Mouse (Mus musculus) kidney, embryonic 14.5 days (tissue): ENCODE results near the gene Ercc6. TPM values are rescaled to one million over a fixed set of nuclear protein-coding genes. Genes with fewer than 3 reads are reported as not detected.

Source experiments
- ATAC-seq: fragments of 200-750 bp; cut with Nextera tagmentation; 2 replicates; pipeline ENCODE4 v1.8.0; 2017; ENCODE audit warnings: moderate number of reproducible peaks, mild to moderate bottlenecking, moderate TSS enrichment, moderate library complexity; ENCODE audit not compliant: low FRiP score, low TSS enrichment
- H3K27ac ChIP-seq: fragments of 300-500 bp; sonication (generic); 2 replicates; pipeline ENCODE4 v1.5.1; 2014; ENCODE audit warnings: low read depth, mild to moderate bottlenecking, low read length, moderate library complexity, mixed read lengths
- H3K27me3 ChIP-seq: fragments of 300-500 bp; sonication (generic); 2 replicates; pipeline ENCODE4 v1.6.1; 2014; ENCODE audit warnings: mild to moderate bottlenecking, low read length; ENCODE audit not compliant: control insufficient read depth, insufficient read depth
- H3K36me3 ChIP-seq: fragments of 300-500 bp; sonication (generic); 2 replicates; pipeline ENCODE4 v1.6.1; 2014; ENCODE audit warnings: low read length, mixed read lengths; ENCODE audit not compliant: control insufficient read depth, insufficient read depth
- H3K4me1 ChIP-seq: fragments of 300-500 bp; sonication (generic); 2 replicates; pipeline ENCODE4 v1.6.1; 2014; ENCODE audit warnings: low read length, mixed read lengths; ENCODE audit not compliant: control insufficient read depth, insufficient read depth
- H3K4me2 ChIP-seq: fragments of 300-500 bp; sonication (generic); replicated peaks from 2 replicates; pipeline ENCODE4 v1.6.1; 2014; ENCODE audit warnings: low read depth, mild to moderate bottlenecking, low read length
- H3K4me3 ChIP-seq: fragments of 300-500 bp; sonication (generic); 2 replicates; pipeline ENCODE4 v1.5.1; 2014; ENCODE audit warnings: mild to moderate bottlenecking, low read length
- H3K9ac ChIP-seq: fragments of 300-500 bp; sonication (generic); 2 replicates; pipeline ENCODE4 v1.6.1; 2014; ENCODE audit warnings: low read depth, mild to moderate bottlenecking, low read length, moderate library complexity
- H3K9me3 ChIP-seq: fragments of 300-500 bp; sonication (generic); 2 replicates; pipeline ENCODE4 v1.6.1; 2016; ENCODE audit warnings: low read length; ENCODE audit not compliant: control insufficient read depth
- WGBS: fragments of 180-500 bp; shearing (Covaris S2); extraction: QIAGEN DNeasy Blood & Tissue Kit; methylation state at CpG from one replicate; pipeline ENCODE4 v1.1.7; 2014; 5-methylcytosine and 5-hydroxymethylcytosine counted together
- polyA plus RNA-seq: library from polyadenylated mRNA; unstranded; fragments of >200 nt; fragmentation: Nextera tagmentation; extraction: Ambion mirVana; gene quantifications from 2 replicates; pipeline ENCODE4 v1.2.1, GENCODE M21; 2014

Ercc6 gene
- polyA plus RNA-seq, 1 experiment from 2014 or later: 23.6 TPM

DNA sequence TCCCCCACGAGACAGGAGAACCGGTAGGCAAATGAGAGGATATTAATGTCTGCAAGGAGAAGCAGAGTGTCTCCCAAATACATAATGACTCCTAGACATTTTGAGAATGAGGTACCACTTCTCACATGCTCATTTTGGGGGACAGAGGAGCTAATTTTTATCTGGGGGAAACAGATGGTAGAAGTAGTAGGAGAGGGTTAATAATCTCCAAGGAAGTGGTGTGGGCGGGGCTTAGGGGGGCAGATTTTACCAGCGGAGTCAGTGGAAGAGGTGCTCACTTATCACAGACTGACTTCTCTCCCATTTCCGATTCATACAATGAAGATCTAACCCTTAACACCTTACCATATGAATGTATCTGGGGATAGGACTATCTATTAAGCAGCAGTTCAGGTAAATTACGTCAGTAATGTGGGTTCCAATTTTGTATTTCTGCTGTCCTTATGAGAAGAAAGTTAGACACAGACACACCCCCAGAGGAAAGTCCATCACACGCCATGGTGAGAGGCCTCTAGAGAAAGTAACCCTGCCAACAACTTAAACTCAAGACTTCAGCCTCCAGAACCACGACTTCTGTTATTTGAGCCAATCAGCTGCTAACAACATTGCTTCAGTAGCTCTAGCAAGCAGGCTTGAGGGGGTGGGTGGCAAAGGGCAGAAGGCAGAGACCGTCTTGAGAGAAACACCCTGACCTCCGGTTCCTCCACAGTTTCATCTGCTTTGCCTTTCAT, 5.1 kb upstream of the Ercc6 start:
- WGBS: 63% methylated on average over 10 of the region's 10 CpGs
- Histone ChIP-seq H3K36me3 (no peaks in the 10 kb centered on the region), H3K9me3 (no peaks in the 10 kb centered on the region), H3K4me1 (peaks cover 3% of the 10 kb centered on the region), H3K27me3 (no peaks in the 10 kb centered on the region), H3K27ac (no peak overlapping the region), H3K9ac (no peak overlapping the region), H3K4me2 (no peak overlapping the region), H3K4me3 (no peak overlapping the region)
- ATAC-seq: no peak

DNA sequence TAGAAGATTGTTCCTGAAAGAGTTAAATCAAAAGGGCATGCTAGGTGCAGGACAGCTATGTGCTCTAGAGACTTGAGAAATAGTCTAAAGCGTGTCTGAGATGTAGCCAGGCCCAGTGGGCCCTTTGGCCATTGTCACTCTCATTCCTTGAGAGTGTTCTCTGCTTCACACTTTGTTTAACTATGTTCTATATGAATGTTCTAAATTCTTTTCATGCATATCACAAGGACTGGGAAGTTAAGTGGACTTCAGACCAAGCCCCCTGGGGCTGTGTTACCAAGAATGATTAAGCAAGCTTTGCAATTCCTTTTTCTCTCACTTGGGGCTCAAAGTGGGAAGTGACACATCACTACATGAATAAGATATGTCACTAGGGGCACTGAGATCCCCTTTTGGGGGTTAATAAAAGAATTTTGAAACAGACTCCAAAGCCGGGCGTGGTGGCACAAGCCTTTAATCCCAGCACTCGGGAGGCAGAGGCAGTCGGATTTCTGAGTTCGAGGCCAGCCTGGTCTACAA, 3.8 kb upstream of the Ercc6 start:
- WGBS: 91% methylated on average over 6 of the region's 6 CpGs

DNA sequence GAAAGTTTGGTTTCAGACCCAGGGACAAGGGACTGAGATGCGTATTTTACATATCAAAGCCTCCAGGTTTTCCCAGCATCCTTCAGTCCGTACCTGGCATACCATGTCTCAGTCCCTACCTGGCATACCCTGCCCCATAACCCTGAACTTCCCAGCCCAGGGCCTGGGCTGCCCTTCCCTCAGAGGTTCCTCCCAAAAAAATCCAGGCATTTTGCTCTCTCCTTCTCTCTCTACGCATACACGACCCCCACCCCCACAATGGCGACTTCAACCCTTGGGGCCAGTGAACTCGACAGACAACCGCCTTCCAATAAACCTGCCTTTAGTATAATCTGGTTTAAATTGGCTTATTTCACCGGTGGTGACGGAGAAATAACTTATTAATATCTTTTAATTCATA, 409 bp upstream of the Ercc6 start:
- no peaks in the 10 kb centered on the region for H3K9me3 ChIP-seq
- peak overlapping the region; percentile 42; the same call in 1 of the 2 replicates for H3K9ac ChIP-seq
- ATAC-seq: no peak; the same call in 1 of the 2 replicates
- WGBS: 47% methylated on average over 9 of the region's 9 CpGs
- H3K4me1 ChIP-seq: peaks cover 12% of the 10 kb centered on the region
- peak overlapping the region; percentile 81 for H3K4me2 ChIP-seq
- no peaks in the 10 kb centered on the region for H3K27me3 ChIP-seq
- no peak overlapping the region for H3K27ac ChIP-seq
- peak overlapping the region; percentile 83 for H3K4me3 ChIP-seq
- H3K36me3 ChIP-seq: peaks cover 11% of the 10 kb centered on the region

More for the DNA sequence above, 3.8 kb upstream of the Ercc6 start:
- ATAC-seq: no peak
- Histone ChIP-seq H3K4me2 (no peak overlapping the region), H3K27me3 (no peaks in the 10 kb centered on the region), H3K27ac (no peak overlapping the region), H3K4me3 (no peak overlapping the region), H3K4me1 (peaks cover 8% of the 10 kb centered on the region), H3K9ac (no peak overlapping the region), H3K9me3 (no peaks in the 10 kb centered on the region), H3K36me3 (no peaks in the 10 kb centered on the region)

DNA sequence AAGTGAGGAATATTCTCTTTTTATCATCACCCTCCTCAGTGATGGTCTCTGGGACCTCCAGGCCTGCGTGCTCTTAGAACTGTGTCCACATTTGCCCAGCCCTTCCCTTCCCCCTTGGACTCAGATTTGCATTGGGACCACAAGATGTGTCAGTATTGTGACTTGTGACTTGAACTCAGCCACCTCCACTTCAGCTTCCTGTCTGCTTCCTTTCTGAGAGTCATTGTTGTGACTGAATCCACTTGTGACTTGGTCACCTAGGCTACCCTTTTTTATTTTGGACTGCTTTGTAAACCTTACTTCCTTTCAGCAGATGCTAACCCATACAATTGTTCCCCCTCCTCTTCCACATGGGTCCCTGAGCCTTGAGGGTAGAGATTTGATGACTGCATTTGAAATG, 2.8 kb downstream of the Ercc6 start:
- H3K9ac ChIP-seq: no peak overlapping the region
- H3K4me2 ChIP-seq: no peak overlapping the region
- no peak overlapping the region for H3K4me3 ChIP-seq
- H3K27me3 ChIP-seq: no peaks in the 10 kb centered on the region
- H3K36me3 ChIP-seq: peaks cover 38% of the 10 kb centered on the region
- no peak for ATAC-seq
- WGBS: 90% methylated on average over 1 of the region's 1 CpGs
- H3K4me1 ChIP-seq: peaks cover 12% of the 10 kb centered on the region
- H3K27ac ChIP-seq: no peak overlapping the region
- no peaks in the 10 kb centered on the region for H3K9me3 ChIP-seq

DNA sequence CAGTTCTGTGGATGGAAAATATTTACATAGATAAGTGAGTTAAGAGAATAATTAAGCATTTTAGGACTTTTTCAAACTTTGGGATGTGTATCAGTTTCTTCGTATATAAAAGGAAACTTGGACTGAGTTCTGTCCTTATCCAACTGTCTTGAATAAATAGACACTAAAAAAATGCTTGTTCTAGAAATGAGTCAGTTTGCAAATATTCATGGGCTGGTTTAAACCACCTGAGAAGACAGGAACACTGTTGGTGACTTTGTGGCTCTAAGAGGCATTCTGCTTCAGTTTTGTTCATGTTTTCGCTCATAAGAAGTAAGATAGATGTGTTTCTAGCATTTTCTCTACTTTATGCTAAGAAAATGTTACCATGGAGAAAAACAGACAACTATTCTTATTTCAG, 5.2 kb downstream of the Ercc6 start:
- H3K4me2 ChIP-seq: no peak overlapping the region
- no peak overlapping the region for H3K4me3 ChIP-seq
- WGBS: 96% methylated on average over 2 of the region's 2 CpGs
- peaks cover 9% of the 10 kb centered on the region for H3K4me1 ChIP-seq
- no peak for ATAC-seq
- H3K9me3 ChIP-seq: no peaks in the 10 kb centered on the region
- no peak overlapping the region for H3K9ac ChIP-seq
- no peaks in the 10 kb centered on the region for H3K27me3 ChIP-seq
- peaks cover 49% of the 10 kb centered on the region for H3K36me3 ChIP-seq
- no peak overlapping the region for H3K27ac ChIP-seq

DNA sequence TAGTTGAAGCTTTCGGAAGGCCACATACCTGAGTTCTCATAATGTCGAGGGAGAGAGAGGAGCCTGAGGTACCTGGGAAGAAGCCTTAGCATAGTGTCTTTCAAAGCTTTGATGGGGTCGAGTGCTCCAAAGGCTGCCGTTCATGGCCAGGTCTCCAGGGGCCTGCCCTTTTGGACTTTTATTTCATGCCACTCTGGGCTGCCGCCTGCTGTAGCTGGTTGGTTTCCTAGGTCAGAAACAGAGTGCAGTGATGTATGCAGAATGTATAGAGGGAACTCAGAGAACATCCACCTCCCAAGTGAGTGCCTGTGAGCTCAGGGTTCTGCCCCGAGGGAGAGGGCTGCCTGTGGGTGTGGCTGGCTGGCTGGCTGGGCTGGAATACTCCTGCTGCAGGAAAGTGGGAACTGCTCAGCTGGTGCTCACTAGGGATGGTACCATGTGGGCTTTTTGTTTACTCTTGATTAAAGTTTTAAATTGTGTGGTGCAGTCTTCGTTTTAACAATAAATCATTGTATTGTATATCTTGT, 7.1 kb downstream of the Ercc6 start:
- 64% methylated on average over 7 of the region's 7 CpGs for WGBS
- Histone ChIP-seq H3K27me3 (no peaks in the 10 kb centered on the region), H3K4me2 (no peak overlapping the region), H3K36me3 (peaks cover 49% of the 10 kb centered on the region), H3K4me1 (no peaks in the 10 kb centered on the region), H3K9me3 (no peaks in the 10 kb centered on the region), H3K4me3 (no peak overlapping the region), H3K27ac (no peak overlapping the region), H3K9ac (no peak overlapping the region)
- ATAC-seq: no peak

DNA sequence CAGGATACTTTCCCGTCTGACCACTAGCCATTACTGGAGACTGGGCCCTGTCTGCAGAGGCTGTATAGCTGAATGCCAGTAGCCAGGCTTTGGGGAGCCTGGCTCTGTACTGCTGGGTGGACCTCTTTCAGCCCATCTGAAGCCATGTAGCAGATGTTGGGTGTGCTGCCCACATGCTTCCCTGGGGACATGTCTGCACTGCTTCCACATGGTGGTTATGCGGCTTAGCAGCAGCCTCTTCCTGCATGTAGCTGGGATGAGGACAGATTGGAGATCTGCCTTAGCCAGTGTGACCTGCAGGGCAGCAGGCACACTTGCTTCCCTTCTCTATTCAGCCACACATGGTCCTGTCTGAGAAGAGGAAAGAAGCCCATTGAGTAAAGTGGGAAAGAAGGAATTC, 9.0 kb downstream of the Ercc6 start:
- H3K4me1 ChIP-seq: no peaks in the 10 kb centered on the region
- H3K9me3 ChIP-seq: no peaks in the 10 kb centered on the region
- no peak overlapping the region for H3K27ac ChIP-seq
- peaks cover 55% of the 10 kb centered on the region for H3K36me3 ChIP-seq
- ATAC-seq: no peak
- no peak overlapping the region for H3K4me3 ChIP-seq
- WGBS: 84% methylated on average over 2 of the region's 2 CpGs
- no peak overlapping the region for H3K9ac ChIP-seq
- no peaks in the 10 kb centered on the region for H3K27me3 ChIP-seq
- H3K4me2 ChIP-seq: no peak overlapping the region

DNA sequence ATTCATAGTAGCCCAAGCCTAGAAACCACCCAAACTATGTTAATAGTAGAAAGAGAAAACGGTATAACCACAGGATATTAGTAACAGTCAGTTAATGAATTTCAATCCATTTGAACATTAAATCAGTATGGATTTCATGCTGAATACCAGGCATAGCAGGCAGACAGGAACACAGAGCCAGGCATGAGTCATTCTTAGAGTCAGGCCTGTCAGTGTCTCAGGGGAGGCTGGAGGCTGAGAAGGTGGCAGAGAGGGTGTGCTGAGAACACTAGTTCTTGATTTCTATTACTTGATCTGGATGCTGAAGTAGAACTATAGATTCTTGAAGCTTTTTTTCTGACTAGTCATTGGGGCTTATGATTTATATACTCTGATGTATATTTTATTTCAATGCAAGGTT, 10.8 kb downstream of the Ercc6 start:
- Histone ChIP-seq H3K27me3 (no peaks in the 10 kb centered on the region), H3K9ac (no peak overlapping the region), H3K27ac (no peak overlapping the region), H3K4me1 (no peaks in the 10 kb centered on the region), H3K4me2 (no peak overlapping the region), H3K4me3 (no peak overlapping the region), H3K9me3 (no peaks in the 10 kb centered on the region), H3K36me3 (peaks cover 45% of the 10 kb centered on the region)
- no peak for ATAC-seq
- WGBS: 89% methylated on average over 1 of the region's 1 CpGs

DNA sequence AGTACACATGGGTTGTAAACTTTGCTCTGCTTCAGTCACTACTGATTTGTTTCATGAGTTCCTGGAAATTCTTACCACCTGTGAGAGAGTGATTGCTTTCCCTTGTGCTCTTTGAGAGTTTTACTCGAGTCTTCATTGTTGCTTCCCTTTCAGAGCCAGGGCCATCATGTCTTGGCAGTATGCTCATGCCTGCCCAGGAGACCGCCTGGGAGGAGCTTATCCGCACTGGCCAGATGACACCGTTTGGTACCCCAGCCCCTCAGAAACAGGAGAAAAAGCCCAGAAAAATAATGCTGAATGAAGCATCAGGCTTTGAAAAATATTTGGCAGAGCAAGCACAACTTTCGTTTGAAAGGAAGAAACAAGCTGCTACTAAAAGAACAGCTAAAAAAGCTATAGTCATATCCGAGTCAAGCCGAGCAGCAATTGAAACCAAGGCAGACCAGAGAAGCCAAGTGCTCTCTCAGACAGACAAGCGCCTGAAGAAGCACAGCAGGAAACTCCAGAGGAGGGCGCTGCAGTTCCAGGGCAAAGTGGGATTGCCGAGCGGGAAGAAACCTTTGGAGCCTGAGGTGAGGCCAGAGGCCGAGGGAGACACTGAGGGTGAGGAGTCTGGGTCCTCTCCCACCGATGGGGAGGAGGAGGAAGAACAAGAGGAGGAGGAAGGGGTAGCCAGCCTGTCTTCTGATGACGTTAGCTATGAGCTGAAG, 12.8 kb downstream of the Ercc6 start:
- H3K4me2 ChIP-seq: no peak overlapping the region
- WGBS: 81% methylated on average over 14 of the region's 14 CpGs
- no peaks in the 10 kb centered on the region for H3K4me1 ChIP-seq
- no peak for ATAC-seq
- no peaks in the 10 kb centered on the region for H3K9me3 ChIP-seq
- H3K36me3 ChIP-seq: peaks cover 29% of the 10 kb centered on the region
- H3K27me3 ChIP-seq: no peaks in the 10 kb centered on the region
- no peak overlapping the region for H3K4me3 ChIP-seq
- no peak overlapping the region for H3K27ac ChIP-seq
- no peak overlapping the region for H3K9ac ChIP-seq
